Mouse (Mus musculus) E14TG2a.4 (cell line): Measurements from ENCODE around the gene Ccl5.

Experiments
- H3K27me3 ChIP-seq: 2 replicates; pipeline ENCODE4 v1.6.1; 2014; ENCODE audit warnings: low read length, control low read depth; ENCODE audit not compliant: insufficient read depth
- H3K36me3 ChIP-seq: 2 replicates; pipeline ENCODE4 v1.6.1; 2014; ENCODE audit warnings: low read length, control low read depth; ENCODE audit not compliant: insufficient read depth
- H3K4me1 ChIP-seq: replicated peaks from 2 replicates; pipeline ENCODE4 v1.6.1; 2014; ENCODE audit warnings: low read depth, low read length, control low read depth
- H3K4me3 ChIP-seq: replicated peaks from 2 replicates; pipeline ENCODE4 v1.5.1; 2014; ENCODE audit warnings: mild to moderate bottlenecking, low read length
- H3K9me3 ChIP-seq: 2 replicates; pipeline ENCODE4 v1.6.1; 2014; ENCODE audit warnings: low read length, control low read depth
- CTCF ChIP-seq: conservative IDR thresholded peaks from 2 replicates; pipeline ENCODE4 v1.5.1; 2014; ENCODE audit warnings: low read length
- NANOG ChIP-seq: IDR thresholded peaks from 2 replicates; pipeline ENCODE4 v1.6.1; 2014; ENCODE audit warnings: borderline replicate concordance, low read length, mixed read lengths
- POU5F1 ChIP-seq: IDR thresholded peaks from 2 replicates; pipeline ENCODE4 v1.6.1; 2014; ENCODE audit warnings: low read length, borderline replicate concordance

The Ccl5 gene

GRCm38 (mm10) chr11:83530360-83530759 is at the start of gene Ccl5:
Ccl5 (minus strand) TSS chr11:83530518.
- no peak within 1 kb of the TSS for H3K4me3 ChIP-seq
- TF ChIP-seq POU5F1 (no peak), NANOG (no peak), CTCF (no peak)
- H3K27me3 ChIP-seq, result 0 out of 2 replicates have a peak, but pooled peaks cover 4% of the 10 kb centered on the region
- H3K36me3 ChIP-seq, result no peaks in the 10 kb centered on the region
- H3K4me1 ChIP-seq, result peaks cover 12% of the 10 kb centered on the region
- H3K9me3 ChIP-seq, result no peaks in the 10 kb centered on the region

DNA sequence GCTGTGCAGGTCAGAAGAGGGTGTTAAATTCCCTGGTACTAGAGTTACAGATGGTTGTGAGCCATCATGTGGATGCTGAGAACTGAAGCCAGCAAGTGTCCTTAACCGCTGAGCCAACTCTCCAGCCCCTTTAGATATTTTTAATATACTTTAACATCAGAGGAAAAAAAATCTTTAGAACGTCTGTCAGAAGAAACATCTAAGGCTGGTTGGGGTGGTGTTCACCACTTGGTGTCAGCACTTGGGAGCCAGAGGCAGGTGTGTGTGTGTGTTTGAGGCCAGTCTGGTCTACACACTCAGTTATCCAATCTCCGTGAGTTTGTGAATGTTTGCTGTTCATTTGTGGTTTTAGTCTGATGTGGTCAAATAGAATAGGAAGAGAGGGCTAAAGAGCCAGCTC is 48.7 kb upstream of the Ccl5 start:
- TF ChIP-seq NANOG (no peak), CTCF (no peak), POU5F1 (no peak)

GRCm38 (mm10) chr11:83578186-83578760 is 48.0 kb upstream of the Ccl5 start, which contains the start of gene Ccl9:
Ccl9 (minus strand) TSS chr11:83578636.
- TF ChIP-seq CTCF, result no peak
- TF ChIP-seq NANOG, result no peak
- no peak for TF ChIP-seq POU5F1
- H3K27me3 ChIP-seq, result no peaks in the 10 kb centered on the region

More for the DNA sequence above, 48.7 kb upstream of the Ccl5 start:
- H3K36me3 ChIP-seq, result no peaks in the 10 kb centered on the region
- no peak overlapping the region for H3K4me3 ChIP-seq
- H3K27me3 ChIP-seq, result no peaks in the 10 kb centered on the region
- no peaks in the 10 kb centered on the region for H3K9me3 ChIP-seq
- peaks cover 22% of the 10 kb centered on the region for H3K4me1 ChIP-seq

DNA sequence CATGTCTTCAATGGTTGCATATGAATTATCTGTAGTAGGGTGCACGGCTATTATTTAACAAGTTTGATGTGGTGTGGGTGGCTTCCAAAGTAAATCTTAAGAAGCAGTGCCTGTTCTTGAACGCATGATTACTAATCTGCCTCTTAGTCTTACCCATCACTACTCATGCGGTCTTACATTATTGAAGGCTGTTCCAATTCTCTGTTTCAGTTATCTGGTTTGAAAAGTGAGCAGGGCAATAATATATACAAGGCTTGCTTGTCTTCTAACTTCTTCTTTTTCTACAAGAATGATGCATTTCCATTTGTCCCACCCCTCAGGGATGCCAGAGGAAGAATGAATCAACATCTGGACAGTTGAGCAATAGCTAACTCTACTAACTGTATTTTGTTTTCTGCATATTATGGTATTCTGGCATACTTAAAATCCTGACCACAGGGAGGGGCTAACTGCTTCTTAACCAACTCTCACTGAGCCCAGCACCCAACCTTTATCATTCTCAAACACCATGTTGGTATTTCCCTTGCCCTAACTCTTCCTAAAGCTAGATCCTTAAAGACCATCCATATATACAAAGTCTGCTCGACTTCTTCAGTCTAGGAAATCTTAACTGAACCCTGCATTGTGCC is 46.7 kb upstream of the Ccl5 start:
- no peaks in the 10 kb centered on the region for H3K27me3 ChIP-seq
- peaks cover 17% of the 10 kb centered on the region for H3K4me1 ChIP-seq
- H3K4me3 ChIP-seq, result no peak overlapping the region
- H3K9me3 ChIP-seq, result no peaks in the 10 kb centered on the region
- TF ChIP-seq NANOG (no peak), POU5F1 (no peak), CTCF (no peak)
- no peaks in the 10 kb centered on the region for H3K36me3 ChIP-seq

More at GRCm38 (mm10) chr11:83578186-83578760, 48.0 kb upstream of the Ccl5 start, which contains the start of gene Ccl9:
- H3K36me3 ChIP-seq, result no peaks in the 10 kb centered on the region
- H3K9me3 ChIP-seq, result no peaks in the 10 kb centered on the region
- H3K4me1 ChIP-seq, result peaks cover 21% of the 10 kb centered on the region
- H3K4me3 ChIP-seq, result no peak within 1 kb of the TSS

- Histone ChIP-seq H3K36me3 (no peaks in the 10 kb centered on the region), H3K4me3 (no peak overlapping the region), H3K4me1 (0 out of 2 replicates have a peak, but pooled peaks cover 3% of the 10 kb centered on the region), H3K27me3 (no peaks in the 10 kb centered on the region), H3K9me3 (no peaks in the 10 kb centered on the region)
- TF ChIP-seq NANOG (no peak), POU5F1 (no peak), CTCF (no peak)
Measured at GRCm38 (mm10) chr11:83572834-83573233, 42.5 kb upstream of the Ccl5 start.

GRCm38 (mm10) chr11:83572223-83572622 is 41.9 kb upstream of the Ccl5 start:
- Histone ChIP-seq H3K9me3 (no peaks in the 10 kb centered on the region), H3K4me1 (0 out of 2 replicates have a peak, but pooled peaks cover 3% of the 10 kb centered on the region), H3K4me3 (no peak overlapping the region), H3K27me3 (no peaks in the 10 kb centered on the region), H3K36me3 (no peaks in the 10 kb centered on the region)
- TF ChIP-seq POU5F1, result no peak
- no peak for TF ChIP-seq CTCF
- TF ChIP-seq NANOG, result no peak

GRCm38 (mm10) chr11:83570189-83570588 is 39.9 kb upstream of the Ccl5 start:
- Histone ChIP-seq H3K9me3 (no peaks in the 10 kb centered on the region), H3K36me3 (no peaks in the 10 kb centered on the region), H3K4me3 (no peak overlapping the region), H3K27me3 (no peaks in the 10 kb centered on the region), H3K4me1 (0 out of 2 replicates have a peak, but pooled peaks cover 3% of the 10 kb centered on the region)
- TF ChIP-seq POU5F1 (no peak), NANOG (no peak), CTCF (no peak)

DNA sequence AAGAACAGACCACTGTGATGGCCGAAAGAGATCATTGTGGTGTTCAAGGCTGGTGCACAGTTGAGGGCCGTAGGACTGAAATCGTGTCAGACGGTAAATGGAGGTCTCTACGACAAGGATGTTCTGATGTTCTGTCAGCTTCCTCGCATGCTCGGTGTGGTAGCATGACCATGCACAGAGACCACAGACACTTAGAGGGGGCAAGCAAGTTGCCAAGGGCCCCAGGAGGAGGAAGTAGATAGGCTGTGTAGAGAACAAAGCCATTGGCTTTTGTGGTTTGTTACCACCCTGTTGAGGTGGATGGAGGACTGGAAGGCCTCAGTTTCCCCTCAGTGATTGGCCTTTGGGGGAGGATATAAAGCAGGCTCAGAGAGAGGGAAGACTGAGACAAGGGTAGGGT is 38.9 kb upstream of the Ccl5 start:
- TF ChIP-seq CTCF (no peak), POU5F1 (no peak), NANOG (no peak)
- Histone ChIP-seq H3K9me3 (no peaks in the 10 kb centered on the region), H3K36me3 (no peaks in the 10 kb centered on the region), H3K27me3 (no peaks in the 10 kb centered on the region), H3K4me1 (0 out of 2 replicates have a peak, but pooled peaks cover 3% of the 10 kb centered on the region), H3K4me3 (no peak overlapping the region)

- Histone ChIP-seq H3K36me3 (no peaks in the 10 kb centered on the region), H3K9me3 (no peaks in the 10 kb centered on the region), H3K4me3 (no peak overlapping the region), H3K4me1 (0 out of 2 replicates have a peak, but pooled peaks cover 3% of the 10 kb centered on the region), H3K27me3 (no peaks in the 10 kb centered on the region)
- TF ChIP-seq CTCF (no peak), NANOG (no peak), POU5F1 (no peak)
Measured at GRCm38 (mm10) chr11:83568786-83569185, 38.5 kb upstream of the Ccl5 start.
